Mouse (Mus musculus): ENCODE measurements around the gene Tinf2. TPM values are rescaled to one million over a fixed set of nuclear protein-coding genes. Genes with fewer than 3 reads are reported as not detected.

Tinf2 gene
- 10 to 100 TPM; 33.0 to 33.2 TPM for total RNA-seq (2021)
- long read RNA-seq, experiment 1, partial matches to known transcripts = 2 of 9 reads
- long read RNA-seq, experiment 1, other reads (novel, unspliced or antisense) = 3 of 9 reads
- long read RNA-seq, experiment 2, transcript Tinf2-201 (9 exons, 2,956 nt) = major isoform, 11 of 22 reads
- long read RNA-seq, experiment 2, partial matches to known transcripts = 1 of 22 reads
- long read RNA-seq, experiment 2, other reads (novel, unspliced or antisense) = 9 of 22 reads

- peak; percentile 74 to 80 for DNase-seq (ENCODE audit: low spot score in 2 of 2)
Measured at GRCm38 (mm10) chr14:55681160-55682117, at the start of gene Tinf2. Gene Tinf2 (minus strand): TSS chr14:55681820.

DNA sequence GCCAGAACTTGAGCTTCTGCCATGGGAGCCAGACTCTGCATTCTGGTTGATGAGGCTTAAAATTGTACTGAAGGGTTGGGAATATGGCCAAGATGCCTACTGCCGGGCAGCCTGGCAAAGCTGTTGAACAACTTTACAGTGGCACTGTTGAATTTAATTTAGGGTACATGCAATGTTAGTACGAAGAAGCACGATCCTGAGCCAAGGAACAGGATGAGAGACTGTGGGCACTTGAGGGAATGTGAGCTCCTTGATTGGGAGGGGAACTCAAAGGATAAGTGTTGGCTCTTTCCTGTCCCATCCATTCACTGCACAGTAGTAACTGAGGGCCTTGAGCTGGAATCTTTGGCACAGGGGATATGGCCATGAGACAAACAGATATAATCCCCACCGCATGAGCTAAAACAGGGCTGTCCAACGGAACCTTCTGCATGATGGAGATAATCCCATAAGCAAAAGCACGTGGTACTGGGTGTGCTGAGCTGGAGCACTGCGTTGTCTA is 49.0 kb upstream of the Tinf2 start:
- no peak for DNase-seq (ENCODE audit: low spot score in 2 of 2)

GRCm38 (mm10) chr14:55730116-55730515 is 48.5 kb upstream of the Tinf2 start:
- no peak for DNase-seq (ENCODE audit: low spot score in 2 of 2)

- DNase-seq (ENCODE audit: low spot score in 2 of 2) = no peak
Measured at GRCm38 (mm10) chr14:55727889-55728685, 46.5 kb upstream of the Tinf2 start.

DNA sequence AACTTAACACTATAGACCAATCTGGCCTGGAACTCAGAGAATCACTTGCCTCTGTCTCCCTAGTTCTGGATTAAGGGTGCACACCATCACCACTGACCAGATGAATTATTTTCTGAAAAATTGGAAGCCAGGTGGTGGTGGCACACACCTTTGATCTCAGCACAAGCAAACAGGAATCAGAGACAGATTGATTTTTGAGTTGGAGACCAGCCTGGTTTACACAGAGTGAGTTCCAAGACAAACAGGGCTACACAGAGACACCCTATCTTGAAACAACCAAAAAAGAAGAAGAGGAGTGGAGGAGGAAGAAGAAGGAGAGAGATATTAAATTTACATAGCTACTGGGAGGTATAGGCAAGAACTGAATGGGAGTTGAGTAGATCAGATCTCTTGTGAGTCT is 44.6 kb upstream of the Tinf2 start:
- DNase-seq (ENCODE audit: low spot score in 2 of 2) = no peak

GRCm38 (mm10) chr14:55724411-55724871 is 42.8 kb upstream of the Tinf2 start:
- DNase-seq (ENCODE audit: low spot score in 2 of 2) = no peak

GRCm38 (mm10) chr14:55723433-55723832 is 41.8 kb upstream of the Tinf2 start:
- no peak for DNase-seq (ENCODE audit: low spot score in 2 of 2)

- DNase-seq (ENCODE audit: low spot score in 2 of 2) = no peak
Measured at GRCm38 (mm10) chr14:55722438-55722945, 40.9 kb upstream of the Tinf2 start.

DNA sequence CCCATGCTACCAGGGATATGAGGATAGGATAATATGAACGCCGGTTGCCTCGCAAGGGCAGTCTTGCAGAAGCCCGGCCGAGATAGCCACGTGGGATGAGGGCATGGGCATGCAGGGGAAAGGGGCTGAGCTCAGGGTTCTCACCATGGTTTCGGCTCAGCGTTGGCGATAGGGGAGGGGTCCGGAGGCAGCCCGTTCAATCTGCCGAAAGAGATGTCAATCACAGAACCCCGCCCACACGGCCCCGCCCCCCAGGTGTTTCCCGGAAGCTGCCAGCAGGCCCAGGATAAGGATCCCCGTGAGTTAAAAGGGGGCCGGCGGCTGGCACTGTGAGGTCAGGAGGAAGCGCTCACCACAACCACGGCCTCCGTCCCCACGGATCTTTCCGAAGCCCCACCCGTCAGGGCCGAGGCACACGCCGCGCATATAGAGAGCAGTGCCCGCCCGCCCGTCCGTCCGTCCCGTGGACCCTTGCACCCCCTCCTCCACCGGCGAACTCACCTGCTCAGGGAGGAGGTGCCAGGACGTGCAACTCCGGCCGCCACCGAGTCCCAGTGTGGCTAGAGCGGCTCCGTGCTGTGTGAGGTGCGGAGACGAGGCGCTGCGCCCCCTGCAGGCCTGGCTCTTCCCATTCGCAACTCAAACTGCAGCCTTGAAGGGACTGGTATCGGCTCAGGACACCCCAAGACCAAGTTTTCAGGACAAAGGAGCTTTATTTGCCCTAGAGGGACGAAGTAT is 40.2 kb upstream of the Tinf2 start, which contains the start of gene Rabggta:
TSS of gene Rabggta (minus strand) at position 564 of the 738 bp plus-strand sequence.
- peak; percentile 83 to 87 for DNase-seq (ENCODE audit: low spot score in 2 of 2)

DNA sequence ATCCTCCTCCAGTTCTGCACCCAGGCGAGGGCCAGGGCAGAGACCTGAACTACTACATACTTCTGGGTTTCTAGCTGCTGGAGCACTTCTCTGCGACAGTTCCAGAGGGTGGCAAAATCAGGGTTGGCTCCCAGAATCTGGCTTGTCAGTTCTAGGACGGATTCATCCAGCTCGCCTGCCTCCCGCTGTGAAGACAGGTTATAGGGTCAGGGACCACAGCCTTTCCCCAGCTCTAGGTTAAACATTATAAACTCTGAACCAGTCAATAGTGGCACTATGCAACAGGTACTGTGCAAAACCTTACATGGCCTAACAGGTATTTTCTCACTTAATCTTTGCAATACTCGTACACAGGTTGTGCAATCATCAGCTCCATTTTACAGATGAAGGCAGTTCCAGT is 39.5 kb upstream of the Tinf2 start:
- no peak for DNase-seq (ENCODE audit: low spot score in 2 of 2)

DNA sequence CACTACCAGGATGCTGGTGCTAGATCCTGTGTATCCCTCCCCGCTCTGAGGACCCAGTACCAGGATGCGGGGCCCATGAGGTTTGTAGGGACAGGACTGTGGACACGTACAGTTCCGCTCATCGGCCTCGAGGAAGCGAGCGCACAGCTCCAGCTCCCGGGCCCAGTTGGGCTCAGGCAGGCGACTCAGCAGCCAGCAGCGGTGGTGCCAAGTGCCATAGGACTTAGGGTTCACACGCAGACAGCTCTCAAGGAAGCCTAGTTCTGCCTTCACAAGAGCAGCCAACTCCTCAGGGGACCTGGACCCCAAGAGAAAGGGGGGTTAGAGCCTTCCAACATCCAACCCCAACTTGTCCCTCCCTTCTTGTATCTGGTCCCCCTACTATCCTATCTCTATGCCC is 39.0 kb upstream of the Tinf2 start:
- DNase-seq (ENCODE audit: low spot score in 2 of 2) = no peak

GRCm38 (mm10) chr14:55719737-55720136 is 38.1 kb upstream of the Tinf2 start:
- no peak for DNase-seq (ENCODE audit: low spot score in 2 of 2)

GRCm38 (mm10) chr14:55716884-55717283 is 35.3 kb upstream of the Tinf2 start:
- DNase-seq (ENCODE audit: low spot score in 2 of 2) = no peak

DNA sequence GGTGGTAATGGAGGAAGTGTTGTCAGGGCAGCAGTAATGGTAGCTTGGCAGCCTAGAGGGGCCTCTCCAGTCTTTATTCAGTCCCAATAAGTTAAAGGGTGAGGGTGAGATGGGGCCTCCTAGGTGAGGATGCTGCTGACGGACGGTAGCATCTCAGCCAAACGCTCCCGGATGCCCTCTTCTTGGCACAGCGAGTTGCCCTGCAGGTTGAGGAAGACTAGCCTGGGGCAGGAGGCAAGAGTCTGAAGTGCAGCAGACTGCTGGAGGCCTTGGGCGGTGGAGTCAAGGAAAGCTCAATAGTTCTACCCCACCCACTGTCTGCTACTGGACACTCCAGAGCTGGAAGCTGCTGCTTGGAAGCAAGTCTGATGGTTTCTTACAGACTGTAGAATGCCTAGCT is 34.7 kb upstream of the Tinf2 start:
- no peak for DNase-seq (ENCODE audit: low spot score in 2 of 2)

GRCm38 (mm10) chr14:55714893-55715292 is 33.3 kb upstream of the Tinf2 start:
- DNase-seq (ENCODE audit: low spot score in 2 of 2) = no peak

GRCm38 (mm10) chr14:55713729-55714122 is 32.1 kb upstream of the Tinf2 start, which contains the start of gene Tgm1:
Gene Tgm1 (minus strand): TSS chr14:55713926.
- no peak for DNase-seq (ENCODE audit: low spot score in 2 of 2)

GRCm38 (mm10) chr14:55713007-55713728 is 31.5 kb upstream of the Tinf2 start:
- DNase-seq (ENCODE audit: low spot score in 2 of 2) = no peak

GRCm38 (mm10) chr14:55711786-55712185 is 30.2 kb upstream of the Tinf2 start:
- DNase-seq (ENCODE audit: low spot score in 2 of 2) = no peak

- DNase-seq (ENCODE audit: low spot score in 2 of 2) = no peak
Measured at GRCm38 (mm10) chr14:55709509-55709908, 27.9 kb upstream of the Tinf2 start.

Data from adrenal gland, postnatal 4 days (tissue).